Mouse (Mus musculus) neural tube, embryonic 14.5 days (tissue): ENCODE results near the gene Tmem39a. TPM values are rescaled to one million over a fixed set of nuclear protein-coding genes. Genes with fewer than 3 reads are reported as not detected.

Experiments used
- ATAC-seq: fragments of 200-750 bp; cut with Nextera tagmentation; 2 replicates; pipeline ENCODE4 v1.8.0; 2017; ENCODE audit warnings: low read depth, mild to moderate bottlenecking, moderate TSS enrichment, moderate library complexity
- H3K27ac ChIP-seq: fragments of 300-500 bp; sonication (generic); 2 replicates; pipeline ENCODE4 v1.5.1; 2014; ENCODE audit warnings: low read depth, mild to moderate bottlenecking, control low read depth, low read length, moderate library complexity, mixed read lengths
- H3K27me3 ChIP-seq: fragments of 300-500 bp; sonication (generic); 2 replicates; pipeline ENCODE4 v1.6.1; 2014; ENCODE audit warnings: low read length; ENCODE audit not compliant: control insufficient read depth, insufficient read depth
- H3K36me3 ChIP-seq: fragments of 300-500 bp; sonication (generic); 2 replicates; pipeline ENCODE4 v1.6.1; 2014; ENCODE audit warnings: low read length, mixed read lengths; ENCODE audit not compliant: control insufficient read depth, insufficient read depth
- H3K4me1 ChIP-seq: fragments of 300-500 bp; sonication (generic); 2 replicates; pipeline ENCODE4 v1.6.1; 2014; ENCODE audit warnings: low read length; ENCODE audit not compliant: control insufficient read depth, insufficient read depth
- H3K4me2 ChIP-seq: fragments of 300-500 bp; sonication (generic); 2 replicates; pipeline ENCODE4 v1.6.1; 2014; ENCODE audit warnings: mild to moderate bottlenecking, low read depth, low read length, control low read depth
- H3K4me3 ChIP-seq: fragments of 300-500 bp; sonication (generic); 2 replicates; pipeline ENCODE4 v1.5.1; 2014; ENCODE audit warnings: low read depth, low read length, control low read depth, mixed read lengths
- H3K9ac ChIP-seq: fragments of 300-500 bp; sonication (generic); replicated peaks from 2 replicates; pipeline ENCODE4 v1.6.1; 2014; ENCODE audit warnings: low read depth, mild to moderate bottlenecking, control low read depth, low read length, mixed read lengths
- H3K9me3 ChIP-seq: fragments of 300-500 bp; sonication (generic); 2 replicates; pipeline ENCODE4 v1.6.1; 2016; ENCODE audit warnings: low read length; ENCODE audit not compliant: control insufficient read depth
- WGBS: fragments of 180-500 bp; shearing (Covaris S2); extraction: QIAGEN DNeasy Blood & Tissue Kit; methylation state at CpG from one replicate; pipeline ENCODE4 v1.1.7; 2014; 5-methylcytosine and 5-hydroxymethylcytosine counted together
- polyA plus RNA-seq: library from polyadenylated mRNA; unstranded; fragments of >200 nt; fragmentation: Nextera tagmentation; extraction: Ambion mirVana; gene quantifications from 2 replicates; pipeline ENCODE4 v1.2.1, GENCODE M21; 2014

Tmem39a gene
- polyA plus RNA-seq, 1 experiment from 2014 or later: 30.8 TPM

DNA sequence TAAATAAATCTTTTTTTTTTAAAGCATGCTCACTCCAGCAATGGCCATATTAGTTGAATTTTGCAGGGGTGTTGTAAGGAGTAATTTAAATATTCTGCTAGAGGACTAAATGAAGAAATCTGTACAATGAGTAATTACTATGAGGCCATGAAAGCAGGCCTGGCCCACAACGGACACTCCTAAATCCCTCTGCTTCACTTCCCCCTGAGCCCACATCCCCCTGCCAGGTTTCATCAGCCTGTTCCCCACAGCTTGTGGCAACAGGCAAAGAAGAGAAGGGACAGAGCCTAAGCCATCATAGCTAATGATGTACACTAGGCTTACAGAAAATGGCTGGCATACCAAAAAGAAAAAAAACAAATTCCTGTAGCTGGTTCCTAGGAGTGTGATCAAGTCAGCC lies 10.5 kb upstream of the Tmem39a start:
- H3K9ac ChIP-seq: no peak overlapping the region

DNA sequence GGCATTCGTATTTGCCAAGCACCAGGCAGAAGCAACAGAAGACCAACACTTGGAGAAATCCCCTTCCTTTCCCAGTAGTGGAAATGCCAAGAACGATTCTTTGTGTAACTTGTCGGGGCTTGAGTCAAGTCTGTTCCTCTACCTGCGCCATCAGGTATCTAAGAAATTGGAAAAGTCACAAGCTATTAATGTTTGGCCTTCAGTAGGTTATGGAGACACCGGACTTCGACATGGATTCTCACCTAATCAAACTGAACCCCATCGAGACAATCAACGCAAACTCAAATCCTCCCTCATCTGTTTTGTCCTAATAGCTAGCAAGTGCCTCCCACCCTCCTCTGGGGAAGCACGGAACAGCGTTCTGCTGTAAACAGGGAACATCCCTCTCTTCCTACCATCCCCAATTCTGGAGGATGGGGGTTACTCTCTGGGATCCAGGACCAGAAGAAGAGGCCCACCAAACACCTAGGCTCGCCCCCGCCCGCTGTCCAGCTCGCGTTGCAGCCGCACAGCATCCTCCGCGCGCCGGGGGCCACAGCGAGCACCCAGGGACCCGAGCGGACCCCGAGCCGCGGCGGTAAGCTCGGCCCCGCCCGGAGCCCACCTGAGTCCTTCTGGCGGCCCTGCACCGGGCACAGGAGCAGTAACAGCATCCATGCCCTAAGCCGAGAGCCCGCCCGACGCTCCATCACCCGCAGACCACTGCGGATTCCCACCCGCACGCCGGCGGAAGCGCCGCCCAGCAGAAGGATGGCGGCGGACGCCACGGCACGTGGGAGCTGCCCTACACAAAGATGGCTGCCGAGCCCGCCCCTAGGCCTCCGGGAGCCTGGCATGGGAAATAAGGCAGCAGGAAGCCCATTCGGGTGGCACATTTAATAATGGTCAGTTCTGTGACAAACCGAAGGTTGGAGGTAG lies 8.8 kb upstream of the Tmem39a start, which contains the start of gene Poglut1:
Poglut1 (minus strand) TSS at position 780 of the 918 bp plus-strand sequence.
- Histone ChIP-seq H3K27ac (peak within 1 kb of the TSS; percentile 70), H3K9ac (peak within 1 kb of the TSS; percentile 88), H3K4me3 (peak within 1 kb of the TSS; percentile 79), H3K27me3 (no peaks in the 10 kb centered on the region), H3K4me1 (peaks cover 13% of the 10 kb centered on the region), H3K9me3 (no peaks in the 10 kb centered on the region), H3K4me2 (peak within 1 kb of the TSS; percentile 49), H3K36me3 (peaks cover 6% of the 10 kb centered on the region; the same call in 1 of the 2 replicates)
- WGBS: 3% methylated on average over 54 of the region's 54 CpGs
- ATAC-seq: peak; percentile 97

More for the DNA sequence above, 10.5 kb upstream of the Tmem39a start:
- no peaks in the 10 kb centered on the region for H3K9me3 ChIP-seq
- peaks cover 13% of the 10 kb centered on the region; the same call in 1 of the 2 replicates for H3K36me3 ChIP-seq
- H3K27ac ChIP-seq: no peak overlapping the region
- peak overlapping the region; percentile 49; the same call in 1 of the 2 replicates for H3K4me2 ChIP-seq
- H3K27me3 ChIP-seq: no peaks in the 10 kb centered on the region
- ATAC-seq: no peak
- peaks cover 13% of the 10 kb centered on the region for H3K4me1 ChIP-seq
- WGBS: 86% methylated on average over 1 of the region's 1 CpGs
- peak overlapping the region; percentile 5; the same call in 1 of the 2 replicates for H3K4me3 ChIP-seq

GRCm38 (mm10) chr16:38555988-38556387 lies 2.5 kb upstream of the Tmem39a start:
- Histone ChIP-seq H3K4me2 (no peak overlapping the region), H3K9ac (no peak overlapping the region), H3K36me3 (no peaks in the 10 kb centered on the region), H3K27ac (no peak overlapping the region), H3K4me1 (no peaks in the 10 kb centered on the region), H3K27me3 (no peaks in the 10 kb centered on the region), H3K9me3 (no peaks in the 10 kb centered on the region), H3K4me3 (no peak overlapping the region)
- WGBS: 82% methylated on average over 3 of the region's 3 CpGs
- ATAC-seq: no peak

GRCm38 (mm10) chr16:38562131-38562967 lies 3.9 kb downstream of the Tmem39a start:
- Histone ChIP-seq H3K9ac (peak overlapping the region; percentile 92), H3K4me3 (peak overlapping the region; percentile 91), H3K4me1 (peaks cover 10% of the 10 kb centered on the region), H3K9me3 (no peaks in the 10 kb centered on the region), H3K36me3 (peaks cover 5% of the 10 kb centered on the region; the same call in 1 of the 2 replicates), H3K27me3 (no peaks in the 10 kb centered on the region), H3K4me2 (peak overlapping the region; percentile 68), H3K27ac (peak overlapping the region; percentile 81)
- 6% methylated on average over 37 of the region's 37 CpGs for WGBS
- peak; percentile 97 for ATAC-seq

- ATAC-seq: peak; percentile 79
- H3K4me3 ChIP-seq: peak overlapping the region; percentile 91
- peaks cover 5% of the 10 kb centered on the region; the same call in 1 of the 2 replicates for H3K36me3 ChIP-seq
- H3K9ac ChIP-seq: peak overlapping the region; percentile 92
- H3K4me2 ChIP-seq: peak overlapping the region; percentile 68
- peaks cover 10% of the 10 kb centered on the region for H3K4me1 ChIP-seq
- H3K27me3 ChIP-seq: no peaks in the 10 kb centered on the region
- peak overlapping the region; percentile 81 for H3K27ac ChIP-seq
- H3K9me3 ChIP-seq: no peaks in the 10 kb centered on the region
- under 1% methylated on average over 25 of the region's 25 CpGs for WGBS
Measured at GRCm38 (mm10) chr16:38562968-38563327, 4.5 kb downstream of the Tmem39a start.

DNA sequence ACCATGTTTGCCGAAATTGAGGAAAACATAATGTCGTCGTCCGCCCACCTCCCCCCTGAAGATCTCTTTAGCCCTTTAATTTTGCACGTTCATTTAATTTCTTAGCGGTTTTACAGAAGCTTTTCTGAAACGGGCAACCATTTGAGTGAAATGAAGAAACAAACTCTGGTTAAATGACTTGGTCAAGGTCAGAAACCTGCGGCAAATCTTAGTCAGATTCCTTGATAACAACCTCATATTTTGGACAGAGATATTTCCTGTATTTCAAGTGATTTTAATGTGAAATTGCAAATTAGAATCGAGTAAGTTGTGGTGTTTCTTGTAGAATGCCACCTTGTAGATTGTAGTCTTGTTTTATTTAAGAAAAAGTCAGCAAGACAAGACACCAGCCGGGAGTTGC lies 5.0 kb downstream of the Tmem39a start:
- Histone ChIP-seq H3K36me3 (peaks cover 5% of the 10 kb centered on the region; the same call in 1 of the 2 replicates), H3K9me3 (no peaks in the 10 kb centered on the region), H3K4me1 (peaks cover 10% of the 10 kb centered on the region), H3K27ac (no peak overlapping the region), H3K27me3 (no peaks in the 10 kb centered on the region), H3K4me3 (peak overlapping the region; percentile 91), H3K4me2 (peak overlapping the region; percentile 68), H3K9ac (peak overlapping the region; percentile 92)
- no peak for ATAC-seq
- 42% methylated on average over 10 of the region's 10 CpGs for WGBS

DNA sequence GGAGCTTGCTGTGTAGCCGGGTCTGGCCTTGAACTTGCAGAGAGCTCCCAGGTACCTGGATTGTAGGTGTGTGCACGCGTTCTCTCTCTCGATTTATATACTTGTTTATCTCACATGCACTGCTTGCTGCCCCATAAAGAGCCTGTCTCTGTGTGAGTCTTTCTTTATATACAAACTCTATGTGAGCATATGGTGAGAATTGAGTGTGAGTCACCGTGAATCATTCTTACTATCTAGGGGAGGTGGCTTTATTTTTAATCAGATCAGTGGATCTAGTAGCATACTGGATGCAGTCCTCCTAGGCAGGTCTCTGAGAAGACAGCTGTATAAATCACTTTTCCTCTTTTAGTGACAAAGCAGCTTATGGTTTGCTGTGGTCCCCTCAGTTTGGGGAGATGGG lies 9.7 kb downstream of the Tmem39a start:
- H3K27me3 ChIP-seq: no peaks in the 10 kb centered on the region
- no peak overlapping the region for H3K4me3 ChIP-seq
- ATAC-seq: no peak
- H3K27ac ChIP-seq: no peak overlapping the region
- H3K36me3 ChIP-seq: peaks cover 5% of the 10 kb centered on the region
- 96% methylated on average over 5 of the region's 5 CpGs for WGBS
- no peak overlapping the region for H3K9ac ChIP-seq
- H3K9me3 ChIP-seq: no peaks in the 10 kb centered on the region
- H3K4me2 ChIP-seq: no peak overlapping the region
- peaks cover 10% of the 10 kb centered on the region for H3K4me1 ChIP-seq

- H3K27me3 ChIP-seq: no peaks in the 10 kb centered on the region
- no peak overlapping the region for H3K4me2 ChIP-seq
- peaks cover 11% of the 10 kb centered on the region for H3K36me3 ChIP-seq
- no peak overlapping the region for H3K9ac ChIP-seq
- H3K27ac ChIP-seq: no peak overlapping the region
- H3K4me1 ChIP-seq: no peaks in the 10 kb centered on the region
- H3K9me3 ChIP-seq: no peaks in the 10 kb centered on the region
- WGBS: 98% methylated on average over 3 of the region's 3 CpGs
- H3K4me3 ChIP-seq: no peak overlapping the region
- no peak for ATAC-seq
Measured at GRCm38 (mm10) chr16:38571481-38571880, 13.0 kb downstream of the Tmem39a start.
